Comparison of ENCODE assay signal across 8 mouse cellular contexts in the genomic region with DNA sequence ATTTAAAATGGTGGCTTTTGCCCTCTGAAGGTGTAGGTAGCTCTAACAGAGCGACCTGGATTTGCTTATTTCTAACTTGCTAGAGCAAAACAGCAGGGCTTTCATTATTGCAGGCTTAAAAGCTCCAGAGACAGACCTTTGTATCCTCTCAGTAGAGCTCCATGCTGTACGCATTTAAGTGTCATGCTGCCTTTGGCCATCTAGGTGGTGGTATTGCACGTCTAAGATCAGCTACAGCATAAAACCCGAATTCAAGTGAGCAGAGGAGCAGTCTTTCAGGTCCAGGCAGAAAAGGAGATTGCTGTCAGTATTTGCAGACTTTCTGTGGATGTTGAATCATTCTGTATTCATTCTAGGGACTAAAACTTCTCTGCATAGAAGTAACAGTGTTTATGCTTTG. TPM values are rescaled to one million over a fixed set of nuclear protein-coding genes. Genes with fewer than 3 reads are reported as not detected.
DNase-seq lines count a peak whose midpoint lies in the region; ATAC-seq lines count a peak whose summit lies in the region.

No protein-coding gene starts in this region.

- H3K36me3 ChIP-seq in embryonic facial prominence, embryonic 13.5 days, result peaks cover 31% of the 10 kb centered on the region
- no peaks in the 10 kb centered on the region for H3K36me3 ChIP-seq in intestine, embryonic 15.5 days

- no peak overlapping the region for H3K4me3 ChIP-seq in embryonic facial prominence, embryonic 13.5 days
- H3K4me3 ChIP-seq in intestine, embryonic 15.5 days (replicated peaks), result no peak overlapping the region

- 19% methylated on average over 4 of the region's 4 CpGs for WGBS in embryonic facial prominence, embryonic 13.5 days
- 15% methylated on average over 4 of the region's 4 CpGs for WGBS in intestine, embryonic 15.5 days

- H3K9ac ChIP-seq in embryonic facial prominence, embryonic 13.5 days, result 0 out of 2 replicates have a peak overlapping the region, but pooled peaks have one; percentile 16
- no peak overlapping the region for H3K9ac ChIP-seq in intestine, embryonic 15.5 days

- no peak for DNase-seq in cerebellum, adult 11-12 months
- peak; percentile 28 for DNase-seq in urinary bladder, postnatal 25 days (ENCODE audit: low spot score)
- DNase-seq in urinary bladder, postnatal 4 days (ENCODE audit: low spot score in 2 of 2), result no peak
- peak; percentile 37 to 46 for DNase-seq in lung, adult 18-20 months
- peak; percentile 26 for DNase-seq in right cerebral cortex, postnatal 14 days

- no peaks in the 10 kb centered on the region for H3K27me3 ChIP-seq in embryonic facial prominence, embryonic 13.5 days
- no peaks in the 10 kb centered on the region for H3K27me3 ChIP-seq in intestine, embryonic 15.5 days (replicated peaks)

- H3K27ac ChIP-seq in embryonic facial prominence, embryonic 13.5 days, result no peak overlapping the region
- H3K27ac ChIP-seq in intestine, embryonic 15.5 days, result 0 out of 2 replicates have a peak overlapping the region, but pooled peaks have one; percentile 48

- H3K4me2 ChIP-seq in embryonic facial prominence, embryonic 13.5 days, result peak overlapping the region; percentile 29
- H3K4me2 ChIP-seq in intestine, embryonic 15.5 days (replicated peaks), result peak overlapping the region; percentile 20; the same call in 1 of the 2 replicates

- ATAC-seq in cerebellum, adult (ENCODE audit: insufficient number of reproducible peaks, low FRiP score, low TSS enrichment), result peak; percentile 43; the same call in 1 of the 2 replicates
- no peak for ATAC-seq in embryonic facial prominence, embryonic 13.5 days (ENCODE audit: insufficient number of reproducible peaks, insufficient read depth, low FRiP score, low TSS enrichment, low read depth)
- ATAC-seq in intestine, embryonic 15.5 days, result peak; percentile 15; the same call in 1 of the 2 replicates

- no peaks in the 10 kb centered on the region for H3K9me3 ChIP-seq in embryonic facial prominence, embryonic 13.5 days
- H3K9me3 ChIP-seq in intestine, embryonic 15.5 days, result no peaks in the 10 kb centered on the region

- peaks cover 24% of the 10 kb centered on the region for H3K4me1 ChIP-seq in embryonic facial prominence, embryonic 13.5 days
- H3K4me1 ChIP-seq in intestine, embryonic 15.5 days (replicated peaks), result peaks cover 18% of the 10 kb centered on the region

RNA-seq across cellular contexts. Expression of a gene that starts 6.7 kb away (rescaled TPM):
- 43.8 and 48.7 TPM in 2 replicates for polyA plus RNA-seq in embryonic facial prominence, embryonic 13.5 days (2015; fragmentation: Nextera tagmentation; extraction: Ambion mirVana)
- polyA plus RNA-seq in intestine, embryonic 15.5 days (2015; fragmentation: Nextera tagmentation; extraction: Ambion mirVana), result 36.3 and 39.4 TPM in 2 replicates

RNA-seq across cellular contexts. Expression of a gene that starts 7.8 kb away (rescaled TPM):
- 114 and 117 TPM in 2 replicates for polyA plus RNA-seq in embryonic facial prominence, embryonic 13.5 days (2015; fragmentation: Nextera tagmentation; extraction: Ambion mirVana)
- 135 and 139 TPM in 2 replicates for polyA plus RNA-seq in intestine, embryonic 15.5 days (2015; fragmentation: Nextera tagmentation; extraction: Ambion mirVana)

Comparison
In these comparisons a context has a peak if more than half of its experiments do, and no peak if none do; other contexts are left out.
1. DNase-seq: peak in urinary bladder, postnatal 25 days (single experiment), lung, adult 18-20 months (2 of 2) and right cerebral cortex, postnatal 14 days (single experiment); none in cerebellum, adult 11-12 months (single experiment) and urinary bladder, postnatal 4 days (0 of 2).